Mouse (Mus musculus): ENCODE measurements around the gene Nelfb.

The Nelfb gene

GRCm38 (mm10) chr2:25196172-25196954 is 14.9 kb downstream of the Nelfb start, which contains the start of gene Tor4a:
Tor4a (minus strand) TSS chr2:25196886.
- no peak for DNase-seq (ENCODE audit: low read depth, low spot score)

GRCm38 (mm10) chr2:25195211-25196156 is 15.8 kb downstream of the Nelfb start:
- no peak for DNase-seq (ENCODE audit: low read depth, low spot score)

GRCm38 (mm10) chr2:25194486-25195171 is 16.7 kb downstream of the Nelfb start:
- no peak for DNase-seq (ENCODE audit: low read depth, low spot score)

- no peak for DNase-seq (ENCODE audit: low read depth, low spot score)
Observed at GRCm38 (mm10) chr2:25194006-25194405, 17.3 kb downstream of the Nelfb start.

- peak; percentile 63 for DNase-seq (ENCODE audit: low read depth, low spot score)
Observed at GRCm38 (mm10) chr2:25193330-25193770, 17.9 kb downstream of the Nelfb start.

GRCm38 (mm10) chr2:25187841-25188240 is 23.4 kb downstream of the Nelfb start:
- DNase-seq (ENCODE audit: low read depth, low spot score) = no peak

- DNase-seq (ENCODE audit: low read depth, low spot score) = no peak
Observed at GRCm38 (mm10) chr2:25186575-25186930, 24.7 kb downstream of the Nelfb start.

- DNase-seq (ENCODE audit: low read depth, low spot score) = no peak
Observed at GRCm38 (mm10) chr2:25185625-25186574, 25.4 kb downstream of the Nelfb start.

GRCm38 (mm10) chr2:25184496-25184895 is 26.8 kb downstream of the Nelfb start:
- no peak for DNase-seq (ENCODE audit: low read depth, low spot score)

GRCm38 (mm10) chr2:25183336-25183735 is 28.0 kb downstream of the Nelfb start:
- DNase-seq (ENCODE audit: low read depth, low spot score) = no peak

- no peak for DNase-seq (ENCODE audit: low read depth, low spot score)
Observed at GRCm38 (mm10) chr2:25182664-25183063, 28.6 kb downstream of the Nelfb start.

GRCm38 (mm10) chr2:25181891-25182397 is 29.3 kb downstream of the Nelfb start:
- no peak for DNase-seq (ENCODE audit: low read depth, low spot score)

GRCm38 (mm10) chr2:25180973-25181890 is 30.1 kb downstream of the Nelfb start:
- DNase-seq (ENCODE audit: low read depth, low spot score) = peak; percentile 42

GRCm38 (mm10) chr2:25180478-25180903 is 30.8 kb downstream of the Nelfb start, which contains the start of gene Nrarp:
Nrarp (plus strand) TSS chr2:25180758.
- no peak for DNase-seq (ENCODE audit: low read depth, low spot score)

GRCm38 (mm10) chr2:25179566-25180217 is 31.6 kb downstream of the Nelfb start:
- DNase-seq (ENCODE audit: low read depth, low spot score) = no peak

- no peak for DNase-seq (ENCODE audit: low read depth, low spot score)
Observed at GRCm38 (mm10) chr2:25178285-25178972, 32.9 kb downstream of the Nelfb start.

- no peak for DNase-seq (ENCODE audit: low read depth, low spot score)
Observed at GRCm38 (mm10) chr2:25177685-25178084, 33.6 kb downstream of the Nelfb start.

- no peak for DNase-seq (ENCODE audit: low read depth, low spot score)
Observed at GRCm38 (mm10) chr2:25177076-25177475, 34.2 kb downstream of the Nelfb start.
